Mouse (Mus musculus) right cerebral cortex, postnatal 25 days (tissue): ENCODE results near the gene Soga1.

Experiments used
- DNase-seq: peaks from one replicate; pipeline ENCODE4 v3.0.0; 2022

Soga1 gene

DNA sequence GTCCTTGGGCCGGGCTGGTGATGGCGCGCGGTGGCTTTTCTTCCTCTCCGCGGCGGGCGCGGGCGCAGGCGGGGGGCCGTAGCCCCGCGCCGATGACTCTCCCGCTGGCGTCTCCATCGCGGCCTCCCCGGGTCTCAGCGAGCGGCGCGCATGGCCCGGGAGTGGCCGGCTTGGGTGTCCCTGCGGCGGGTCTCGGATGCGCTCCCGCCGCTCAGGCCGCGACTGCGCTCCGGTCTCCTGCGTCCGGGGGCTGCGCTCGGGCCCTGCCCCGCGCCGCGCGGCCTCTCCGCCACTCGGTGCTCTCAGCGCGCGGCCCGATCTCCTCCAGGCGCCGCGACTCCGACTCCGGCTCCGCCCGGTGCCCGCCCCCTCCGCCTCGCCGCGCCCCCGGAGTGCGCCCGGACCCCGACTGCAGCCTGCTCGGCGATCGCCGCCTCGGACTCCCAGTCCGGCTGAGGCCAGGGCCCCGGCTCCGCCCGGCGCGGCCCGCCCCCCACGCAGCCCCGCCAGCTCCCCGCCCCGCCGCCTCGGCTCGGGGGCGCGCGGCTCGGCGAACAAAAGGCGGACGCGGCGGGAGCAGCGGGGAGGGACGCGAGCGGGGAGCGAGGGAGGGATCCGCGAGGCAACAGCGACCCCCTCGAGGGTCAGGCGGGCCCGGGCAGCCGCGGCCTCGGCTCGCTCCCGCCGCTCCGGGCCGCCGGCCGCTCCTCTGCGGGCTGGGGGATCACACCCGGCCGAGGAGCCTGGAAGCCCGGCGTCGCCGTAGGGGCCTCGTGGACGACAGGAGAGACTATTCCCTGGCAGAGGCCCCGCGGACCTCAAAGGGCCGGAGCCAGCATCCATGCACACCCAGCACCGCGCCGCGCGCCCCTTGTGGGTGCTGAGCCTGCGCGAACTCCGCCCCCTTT, at the start of gene Soga1:
TSS of gene Soga1 (minus strand) at position 462 of the 908 bp plus-strand sequence.
- DNase-seq: peak; percentile 86

DNA sequence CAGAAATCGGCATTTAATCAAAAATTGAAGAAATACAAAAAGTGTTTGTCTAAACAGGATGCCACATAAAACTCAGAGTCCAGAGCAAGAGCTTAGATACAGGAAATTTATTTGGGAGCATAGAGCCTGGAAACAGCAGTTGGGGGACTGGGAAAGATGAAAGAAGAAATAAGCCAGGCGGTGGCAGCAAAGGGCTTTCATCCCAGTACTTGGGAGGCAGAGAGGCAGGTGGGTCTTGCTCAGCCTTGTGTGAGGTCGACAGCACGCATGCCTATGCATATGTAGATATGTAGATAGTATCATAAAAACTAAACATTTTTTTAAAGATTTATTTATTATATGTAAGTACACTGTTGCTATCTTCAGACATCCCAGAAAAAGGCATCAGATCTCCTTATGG, 49.0 kb upstream of the Soga1 start:
- DNase-seq: no peak

DNA sequence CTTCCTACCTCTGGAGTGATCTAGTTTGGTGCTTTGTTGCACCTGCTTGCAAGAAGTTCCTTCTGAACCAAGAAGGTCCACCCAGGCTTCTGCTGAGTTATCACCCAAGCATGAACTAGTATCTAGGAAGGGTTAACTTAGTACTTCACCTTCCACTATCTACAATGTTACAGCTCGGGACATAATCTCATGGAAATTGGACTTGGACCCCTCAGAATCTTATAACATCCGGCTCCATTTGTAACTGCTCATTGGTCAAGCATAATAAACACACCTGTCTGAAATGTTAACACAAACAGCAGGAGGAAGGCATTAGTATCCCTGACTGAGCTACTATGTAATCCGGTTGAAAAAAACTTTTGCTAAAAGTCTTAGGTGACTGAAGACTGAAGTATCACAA, 48.3 kb upstream of the Soga1 start:
- no peak for DNase-seq

DNA sequence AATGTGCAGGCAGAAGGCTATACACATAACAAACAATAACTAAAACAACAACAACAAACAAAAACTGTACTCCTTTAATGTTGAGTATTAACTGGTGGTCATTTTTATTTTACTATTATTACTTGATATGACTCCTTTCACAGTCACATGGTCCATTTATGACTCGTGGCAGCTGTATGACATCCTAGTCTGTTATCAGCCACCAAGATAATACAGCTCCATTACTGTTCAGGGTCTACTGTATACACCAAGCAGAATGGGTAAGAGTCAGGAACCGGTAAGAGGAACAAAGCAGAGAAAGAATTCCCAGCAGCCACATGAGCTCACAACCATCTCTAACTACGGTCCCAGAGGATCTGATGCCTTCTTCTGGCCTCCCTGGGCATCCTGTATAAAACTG, 46.2 kb upstream of the Soga1 start:
- no peak for DNase-seq

DNA sequence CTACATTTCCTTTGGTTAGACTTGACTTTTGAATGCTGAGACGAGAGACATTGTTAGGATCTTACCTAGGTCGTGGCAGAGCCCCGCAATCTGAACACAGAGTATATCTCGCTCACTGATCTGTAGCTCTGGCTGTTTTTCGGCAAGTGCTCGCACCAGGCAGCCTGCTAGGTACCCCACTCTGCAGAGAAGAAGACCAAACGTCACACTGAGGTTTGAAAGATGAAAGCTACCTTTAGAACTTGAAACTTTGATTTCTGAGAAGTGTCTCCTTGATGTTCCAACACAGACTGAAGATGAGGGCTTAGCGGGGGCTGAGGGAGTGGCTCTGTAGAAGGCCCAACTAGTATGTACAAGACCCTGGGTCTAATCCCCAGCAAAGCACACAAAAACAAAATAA, 42.7 kb upstream of the Soga1 start:
- DNase-seq: no peak

DNA sequence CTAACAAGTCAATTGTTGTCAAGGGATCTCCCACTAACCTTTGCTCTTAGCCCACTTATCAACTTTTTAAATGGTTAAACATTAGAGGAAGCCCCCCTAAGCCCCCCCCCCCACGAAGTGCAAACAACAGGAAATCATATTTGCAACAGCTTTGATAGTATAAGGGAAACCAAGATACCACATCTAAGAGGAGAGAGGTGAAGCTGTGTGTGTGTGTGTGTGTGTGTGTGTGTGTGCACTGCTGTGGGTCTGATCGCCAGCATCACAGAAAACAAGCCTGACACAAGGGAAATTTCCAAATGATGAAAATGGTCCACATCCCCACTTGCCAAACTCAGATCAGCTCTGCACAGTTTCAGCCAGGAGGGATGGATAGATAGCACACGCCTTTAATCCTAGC, 40.0 kb upstream of the Soga1 start:
- DNase-seq: no peak

DNA sequence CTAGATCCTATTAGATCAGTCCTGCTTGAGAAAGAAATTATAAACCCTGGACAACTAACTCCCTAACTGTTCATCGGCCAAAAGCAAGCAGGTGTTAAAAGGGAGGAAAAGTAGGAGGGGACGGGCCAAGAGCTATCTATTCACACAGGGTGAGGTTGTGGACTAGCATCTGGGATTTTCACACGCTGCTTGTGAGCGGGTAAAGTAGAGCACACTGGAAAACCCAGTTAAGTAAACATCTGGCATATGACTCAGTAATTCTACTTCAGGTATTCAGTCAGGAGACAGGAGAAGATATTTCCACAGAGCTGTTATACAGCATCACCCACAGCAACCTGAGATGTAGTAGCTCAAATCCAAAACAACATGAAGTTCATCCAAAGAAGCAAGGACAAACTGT, 39.5 kb upstream of the Soga1 start:
- DNase-seq: no peak

DNA sequence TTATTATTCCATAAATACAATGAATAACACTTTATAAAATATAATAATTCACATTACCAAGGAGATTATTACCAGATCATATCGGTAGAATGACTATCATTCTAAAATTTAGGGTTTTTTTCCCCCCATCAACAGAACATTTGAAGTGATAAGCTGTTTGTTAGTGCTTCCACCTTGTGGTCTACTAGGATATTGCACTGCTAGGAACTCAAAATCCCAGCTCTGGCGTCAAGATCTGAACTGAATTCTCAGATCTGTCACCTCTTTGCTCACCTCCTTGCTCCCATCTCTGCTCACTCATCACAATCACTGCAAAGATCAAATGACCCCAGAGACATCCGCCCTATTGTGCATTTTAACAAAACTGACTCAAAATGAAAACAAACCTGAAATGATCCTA, 37.9 kb upstream of the Soga1 start:
- DNase-seq: no peak

DNA sequence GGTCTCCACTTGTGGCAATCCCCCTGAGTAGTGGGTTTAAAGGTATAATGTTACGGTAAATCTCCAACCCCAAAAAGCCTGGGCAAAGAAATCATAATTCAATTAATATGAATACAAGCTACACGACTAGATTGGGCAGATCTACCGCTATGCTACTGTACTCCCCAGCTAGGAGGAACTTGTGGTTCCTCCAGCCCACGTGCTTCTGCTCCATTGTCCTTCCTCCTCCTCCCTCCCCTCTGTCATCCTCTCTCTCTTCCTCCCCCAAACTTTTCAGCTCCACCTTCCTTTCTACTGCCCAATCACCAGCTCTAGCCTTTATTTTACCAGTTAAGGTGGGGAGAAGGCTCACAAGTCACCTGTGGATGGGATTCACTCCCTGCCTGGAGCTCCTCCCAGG, 29.2 kb upstream of the Soga1 start:
- DNase-seq: no peak

DNA sequence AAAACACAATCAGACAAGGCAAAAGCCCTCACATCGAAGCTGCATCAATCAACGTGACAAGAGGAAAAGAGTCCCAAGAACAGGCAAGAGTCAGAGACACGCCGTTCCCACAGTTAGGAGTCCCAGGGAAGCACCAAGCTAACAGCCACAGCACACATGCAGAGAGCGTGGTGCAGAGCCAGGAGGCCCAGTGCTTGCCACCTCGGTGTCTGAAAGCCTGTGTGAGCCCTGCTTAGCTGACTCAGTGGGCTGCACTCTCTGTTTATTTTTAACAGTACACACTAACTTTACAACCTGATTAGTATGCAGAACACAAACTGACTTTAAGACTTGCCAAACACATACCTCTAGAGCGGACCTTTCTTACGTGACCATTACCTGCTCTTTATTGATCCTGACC, 25.4 kb upstream of the Soga1 start:
- DNase-seq: no peak

DNA sequence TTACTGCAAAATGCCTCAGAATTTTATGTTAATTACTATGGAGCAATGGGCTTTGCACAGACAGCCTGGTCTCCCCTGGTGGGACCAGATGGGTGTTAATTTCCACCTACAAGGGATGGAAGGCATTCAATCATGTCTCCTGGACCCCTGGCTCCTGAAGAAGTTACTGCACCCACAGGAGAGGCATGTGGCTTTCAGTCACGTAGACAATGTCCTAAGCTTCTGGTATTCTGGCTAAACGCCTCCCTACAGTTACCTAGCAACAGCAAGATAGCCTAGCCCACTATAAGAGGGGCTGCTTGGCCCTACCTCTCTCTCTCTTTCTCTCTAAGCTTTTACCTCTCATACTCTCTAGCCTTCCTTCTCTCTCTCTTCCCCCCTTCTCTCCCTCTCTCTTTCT, 23.2 kb upstream of the Soga1 start:
- no peak for DNase-seq

DNA sequence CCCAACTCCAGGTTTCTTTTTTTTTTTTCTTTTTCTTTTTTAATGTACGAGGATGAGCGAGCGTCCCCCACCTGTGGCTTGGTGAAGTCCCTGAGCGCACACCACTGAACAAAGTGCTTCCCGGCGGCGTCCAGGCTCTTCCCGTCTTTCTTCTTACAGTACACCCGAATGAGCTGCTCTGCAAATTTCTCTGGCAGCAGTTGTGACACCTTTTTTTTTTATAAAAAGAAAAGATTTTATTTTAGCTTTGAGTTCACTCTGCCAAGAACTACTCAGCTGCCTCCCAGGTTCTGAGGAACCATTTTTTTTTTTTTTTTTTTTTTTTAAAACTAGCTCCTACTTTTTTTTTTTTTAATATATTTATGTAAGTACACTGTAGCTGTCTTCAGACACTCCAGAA, 22.6 kb upstream of the Soga1 start:
- DNase-seq: no peak

DNA sequence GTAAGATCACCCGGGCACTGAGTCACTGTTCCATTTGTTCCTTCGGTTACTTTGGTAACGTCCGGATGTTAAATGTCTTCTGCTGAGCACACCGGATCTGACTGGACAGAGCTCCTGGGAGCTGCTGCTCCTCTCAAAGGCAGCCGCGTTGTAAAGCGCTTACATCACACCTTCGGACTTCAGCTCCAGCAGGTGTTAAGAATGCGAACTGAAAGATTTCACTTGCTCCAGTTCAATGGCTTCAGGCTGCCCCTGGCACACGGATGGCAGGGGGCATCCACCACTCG, 21.2 kb upstream of the Soga1 start:
- DNase-seq: no peak

DNA sequence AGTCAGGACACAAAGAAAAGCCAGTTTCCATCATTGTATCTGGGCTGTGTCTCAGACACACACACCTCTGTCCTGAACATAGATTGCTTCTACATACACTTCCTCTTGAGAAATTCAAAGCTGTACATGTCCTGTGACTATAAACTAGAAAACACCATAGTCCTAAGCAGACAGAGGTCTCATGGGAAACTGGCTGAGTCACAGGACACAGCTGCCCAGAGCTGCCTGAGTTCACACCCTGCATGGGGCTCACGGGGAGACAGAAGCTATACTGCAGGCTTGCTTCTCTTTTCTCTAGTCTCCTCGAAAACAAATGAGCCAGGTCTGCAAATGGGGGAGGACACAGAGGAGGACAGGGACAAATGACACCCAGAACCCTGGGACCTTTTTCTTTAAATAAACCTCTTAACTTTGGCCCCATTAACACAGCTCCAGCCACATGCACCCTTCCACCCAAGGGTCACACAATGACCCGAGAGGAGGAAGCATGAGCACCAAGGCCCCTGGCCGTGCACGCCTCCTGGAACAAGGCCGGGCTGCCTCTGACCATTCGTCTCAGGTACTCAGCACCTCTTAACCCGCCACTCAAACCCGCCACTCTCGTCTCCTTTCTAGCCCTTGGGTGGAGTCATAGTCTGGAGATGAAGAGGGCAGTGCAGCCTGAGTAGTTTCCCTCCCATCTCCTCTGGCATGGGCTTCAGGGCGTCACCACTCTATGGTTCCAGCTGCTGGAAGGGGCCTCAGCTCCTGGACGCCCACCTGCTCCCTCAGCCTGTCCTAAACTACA, 20.7 kb upstream of the Soga1 start:
- DNase-seq: no peak

DNA sequence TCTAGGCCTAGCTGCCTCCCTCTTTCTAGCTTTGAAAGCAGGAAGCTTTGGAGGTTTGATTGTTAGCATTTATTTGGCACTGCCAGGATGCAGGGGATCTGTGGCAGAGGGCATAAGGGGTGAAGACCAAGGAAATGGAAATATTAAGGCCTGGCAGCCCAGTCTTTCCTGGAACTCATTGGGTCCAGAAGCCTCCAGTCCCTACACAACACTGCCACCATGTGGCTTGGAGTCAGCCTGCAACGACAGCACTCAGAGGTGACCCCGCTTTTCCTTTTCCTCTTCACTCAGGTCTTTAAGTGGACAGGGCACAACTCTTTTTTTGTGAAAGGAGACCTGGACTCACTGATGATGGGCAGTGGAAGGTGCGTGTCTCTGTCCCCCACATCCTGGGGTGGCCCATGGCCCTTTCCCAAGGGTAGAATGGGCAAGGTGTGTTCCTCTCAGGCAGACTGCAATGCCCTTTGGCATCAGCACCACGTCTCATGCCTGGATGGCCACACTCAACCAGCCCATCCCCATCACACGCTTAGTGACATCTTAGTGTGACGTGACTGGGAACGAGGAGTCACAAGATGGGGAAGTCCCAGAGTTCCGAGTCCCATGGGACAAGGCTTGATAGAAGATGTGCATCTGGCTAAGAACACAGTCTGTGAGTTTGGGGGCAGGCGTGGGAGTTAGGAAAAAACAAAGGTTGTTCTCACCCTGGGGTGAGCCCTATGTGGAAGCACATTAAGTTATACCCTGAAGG, 16.1 kb upstream of the Soga1 start:
- peak; percentile 52 for DNase-seq

DNA sequence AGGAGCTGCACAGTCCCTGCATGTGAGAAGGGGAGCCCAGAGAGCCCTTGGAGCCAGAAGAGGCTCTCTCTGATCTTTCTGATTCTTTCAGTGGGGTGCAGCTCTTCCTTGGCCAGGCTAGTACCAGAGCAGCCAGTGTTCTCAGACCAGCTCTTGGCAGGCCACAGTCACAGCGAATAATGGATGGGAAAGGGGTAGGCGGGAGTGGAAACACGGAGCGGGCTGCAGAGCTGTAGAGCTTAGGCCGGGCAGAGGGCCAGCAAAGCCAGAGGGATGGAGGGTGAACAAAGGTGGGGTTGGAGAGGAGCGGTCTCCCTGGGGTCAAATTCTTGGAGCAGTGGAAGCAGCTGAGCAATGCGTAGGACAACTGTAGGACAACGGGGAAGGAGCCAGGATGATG, 13.0 kb upstream of the Soga1 start:
- no peak for DNase-seq

DNA sequence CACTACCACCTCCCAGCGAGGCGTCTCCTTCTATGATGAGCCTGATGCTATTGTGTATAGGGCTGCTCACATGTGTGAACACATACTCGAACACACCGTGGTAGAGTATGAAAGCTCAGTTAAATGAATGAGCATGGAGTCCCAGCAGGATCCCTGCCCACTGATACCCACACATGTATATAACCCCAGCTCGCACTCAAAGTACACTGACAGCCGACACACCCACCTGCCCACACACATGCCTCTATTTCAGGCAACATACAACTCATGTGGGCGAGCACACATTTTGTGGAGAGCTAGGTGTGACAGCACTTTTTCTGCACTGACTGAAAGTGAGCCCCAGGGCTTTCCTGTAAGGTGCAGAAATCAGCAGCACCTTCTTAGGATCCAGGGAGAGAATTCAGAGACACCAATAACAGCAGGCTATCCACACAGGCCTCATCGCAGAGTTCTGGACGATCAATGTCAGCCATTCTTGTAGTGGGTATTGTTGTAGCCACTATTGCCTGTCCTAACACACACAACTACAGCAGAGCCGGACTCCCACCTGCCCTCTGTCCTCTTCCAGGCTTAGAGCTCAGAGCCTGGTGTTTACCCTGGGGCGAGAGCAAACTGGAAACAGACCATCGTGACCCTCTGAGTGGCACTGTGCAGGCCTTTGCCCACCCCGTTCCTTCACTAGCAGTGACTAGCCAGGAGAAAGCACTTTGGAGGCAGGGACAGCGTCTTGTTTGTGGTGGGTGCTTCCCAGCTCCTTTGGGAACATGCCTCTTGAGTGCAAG, 8.7 kb upstream of the Soga1 start:
- DNase-seq: peak; percentile 67

DNA sequence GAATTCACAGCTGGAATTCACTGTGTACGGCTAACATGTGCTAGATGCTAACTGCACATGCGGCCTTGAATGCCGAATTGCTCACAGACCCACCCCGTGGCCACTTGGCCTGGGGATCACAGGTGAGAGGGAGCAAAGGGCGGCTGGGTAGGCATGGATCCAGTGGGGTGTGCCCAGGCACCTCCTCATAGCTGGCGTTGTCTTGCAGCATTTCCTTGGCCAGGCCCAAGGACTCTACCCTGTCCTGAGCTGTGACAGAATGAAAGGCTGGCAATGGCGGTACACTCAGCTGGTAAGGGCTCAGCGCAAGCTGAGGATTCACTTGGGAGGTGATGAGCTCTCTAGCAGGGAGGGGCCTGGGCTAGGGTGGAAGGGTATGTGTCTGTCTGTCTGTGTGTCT, 7.7 kb upstream of the Soga1 start, which contains the start of gene Tldc2:
TSS of gene Tldc2 (plus strand) at position 260 of the 400 bp plus-strand sequence.
- DNase-seq: no peak

DNA sequence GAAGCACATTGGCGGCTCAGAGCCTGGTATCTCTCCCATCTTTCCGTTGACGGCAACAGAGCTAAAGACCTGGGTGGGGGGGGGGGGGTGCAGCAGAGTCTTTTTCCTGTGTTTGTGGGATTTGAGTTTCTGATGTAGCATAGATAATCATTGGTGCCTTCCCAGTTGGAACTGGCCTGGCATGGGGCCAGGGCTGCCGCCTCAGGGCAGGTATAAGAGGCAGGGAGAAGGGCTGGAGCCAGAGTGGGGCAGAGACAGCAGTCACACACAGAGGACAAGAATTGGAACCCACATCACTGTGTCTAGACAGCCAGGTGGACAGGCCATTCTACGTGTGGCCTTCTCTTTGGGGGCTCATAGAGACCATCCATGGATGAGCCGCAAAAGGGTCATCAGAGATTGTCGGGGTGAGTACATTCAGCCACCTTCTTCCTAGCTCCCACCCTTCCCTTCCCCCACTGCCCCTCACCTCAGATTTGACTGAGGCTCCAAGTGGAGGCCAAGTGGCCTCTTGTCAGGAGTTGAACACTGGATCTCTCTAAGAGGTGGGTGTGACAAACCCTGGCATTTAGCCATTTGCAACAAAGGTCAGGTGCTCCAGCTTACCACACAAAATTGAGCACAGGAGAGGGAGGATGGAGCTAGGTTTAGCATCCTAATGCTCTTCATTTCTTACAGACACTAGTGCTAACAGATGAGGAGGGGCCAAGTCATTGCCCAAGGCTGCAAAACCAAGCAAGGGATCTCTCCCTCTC, 6.0 kb upstream of the Soga1 start:
- no peak for DNase-seq

DNA sequence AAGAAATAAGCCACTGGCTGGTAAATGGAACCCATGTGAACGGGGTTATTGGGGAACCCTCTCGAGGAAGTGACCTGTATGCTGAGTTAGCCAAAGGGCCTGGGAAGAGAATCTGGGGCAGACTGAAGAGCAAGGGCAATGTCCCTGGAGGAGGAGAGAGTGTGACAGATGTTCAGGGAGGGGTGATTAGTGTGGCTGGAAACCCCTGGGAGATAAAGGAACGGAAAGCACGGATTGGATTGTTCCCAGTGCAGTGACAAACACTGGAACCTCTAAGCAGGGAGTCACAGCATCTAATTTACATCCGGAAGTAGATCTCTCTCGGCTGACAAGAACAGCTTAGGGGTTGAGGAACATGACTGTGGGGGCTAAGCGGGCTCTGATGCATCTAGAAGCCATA, 2.9 kb upstream of the Soga1 start:
- DNase-seq: no peak

DNA sequence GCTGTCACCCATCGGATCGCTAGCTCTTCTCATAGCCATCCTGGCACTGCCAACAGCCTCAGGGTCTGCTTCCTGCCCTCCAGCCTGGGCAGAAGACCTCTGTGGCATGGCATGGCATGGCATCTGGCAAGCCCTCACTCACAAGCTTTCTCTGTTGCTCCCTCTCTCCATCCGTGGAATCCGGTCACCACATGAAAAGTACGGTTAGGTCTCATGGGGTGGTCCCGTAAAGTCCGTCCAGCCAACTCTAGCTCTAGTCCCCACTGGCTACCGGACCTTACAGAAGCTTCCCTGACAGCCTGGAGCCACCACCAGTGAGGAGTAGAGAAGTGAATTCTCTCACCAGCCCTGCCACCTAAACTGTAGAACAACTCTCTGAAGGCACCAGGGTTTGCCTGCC, 2.3 kb upstream of the Soga1 start:
- no peak for DNase-seq

DNA sequence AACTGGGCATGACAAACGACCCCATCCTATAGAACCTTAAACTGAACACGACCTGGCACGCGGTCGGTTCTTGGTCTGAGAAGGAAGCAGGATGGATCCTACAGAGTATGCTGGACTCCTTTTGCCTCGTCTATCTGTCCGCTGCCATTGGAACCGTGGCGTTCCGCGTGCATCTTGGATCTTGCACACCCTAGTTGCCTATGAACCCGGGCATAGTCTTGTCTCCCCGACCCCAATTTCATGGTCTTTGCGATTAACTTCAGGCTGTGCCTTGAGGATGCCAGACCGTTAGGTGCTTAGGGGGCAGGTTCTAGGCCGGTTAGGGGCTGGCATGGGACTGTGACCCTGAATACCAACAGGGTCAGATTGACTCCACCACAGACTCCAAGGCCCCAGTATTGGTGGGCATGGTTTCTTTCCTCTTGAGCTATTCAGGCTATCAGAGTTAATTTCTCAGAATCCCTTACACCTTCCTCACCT, 687 bp upstream of the Soga1 start:
- no peak for DNase-seq
